Mouse (Mus musculus) bone marrow macrophage, adult 2 months (primary cell): ENCODE data around the gene B2m.

Experiments
- CTCF ChIP-seq: IDR thresholded peaks from 2 replicates; pipeline ENCODE4 v1.5.1; 2012; ENCODE audit warnings: low read depth, mild to moderate bottlenecking, low read length, moderate library complexity
- POLR2A ChIP-seq: IDR thresholded peaks from 2 replicates; pipeline ENCODE4 v1.6.1; 2012; ENCODE audit warnings: mild to moderate bottlenecking, low read depth, low read length, borderline replicate concordance

GRCm38 (mm10) chr2:122148242-122148917 lies 894 bp downstream of the B2m start:
- TF ChIP-seq CTCF = no peak
- no peak for TF ChIP-seq POLR2A
